Mouse (Mus musculus) T-cell, adult 2 months (primary cell): ENCODE results near the gene Dnaaf3.

ENCODE experiments used
- DNase-seq: peaks from one replicate; pipeline ENCODE4 v3.0.0; 2022; ENCODE audit warnings: low spot score

Gene Dnaaf3

DNA sequence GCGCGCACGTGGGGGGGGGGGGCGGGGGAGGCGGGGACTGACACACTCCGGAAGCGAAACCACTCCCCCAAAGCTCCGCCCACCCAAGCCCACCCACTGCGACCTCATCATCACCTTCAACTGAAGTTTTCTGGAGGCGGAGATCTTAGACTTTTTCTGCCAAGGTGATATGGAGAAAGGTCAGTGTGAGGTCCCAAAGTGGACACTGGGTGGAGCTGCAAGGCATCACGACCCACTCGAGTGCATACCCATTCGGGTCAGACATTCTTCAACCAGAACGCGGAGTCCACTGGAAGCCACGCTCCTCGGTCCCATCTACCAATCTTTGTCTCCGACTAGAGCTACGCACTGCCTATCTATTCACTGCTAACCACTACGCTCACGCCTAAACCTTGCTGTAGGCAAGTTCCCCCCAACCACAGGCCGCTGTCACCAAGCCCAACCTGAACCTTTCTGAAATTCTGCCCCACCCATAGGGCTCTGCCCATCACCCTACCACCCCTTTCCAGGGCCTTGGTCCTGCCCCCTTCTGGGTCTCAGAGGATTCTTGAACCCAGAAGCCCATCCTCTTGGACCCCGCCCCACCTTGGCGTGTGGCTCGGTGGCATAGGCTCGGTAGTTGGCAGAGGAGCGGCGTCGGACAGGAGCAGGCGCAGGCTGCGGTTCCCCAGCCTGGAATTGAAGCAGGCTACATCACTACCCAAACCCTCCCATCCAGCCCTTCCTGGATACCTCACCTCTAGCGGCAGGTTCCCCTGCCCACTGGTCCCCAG lies 10.8 kb downstream of the Dnaaf3 start:
- no peak for DNase-seq

DNA sequence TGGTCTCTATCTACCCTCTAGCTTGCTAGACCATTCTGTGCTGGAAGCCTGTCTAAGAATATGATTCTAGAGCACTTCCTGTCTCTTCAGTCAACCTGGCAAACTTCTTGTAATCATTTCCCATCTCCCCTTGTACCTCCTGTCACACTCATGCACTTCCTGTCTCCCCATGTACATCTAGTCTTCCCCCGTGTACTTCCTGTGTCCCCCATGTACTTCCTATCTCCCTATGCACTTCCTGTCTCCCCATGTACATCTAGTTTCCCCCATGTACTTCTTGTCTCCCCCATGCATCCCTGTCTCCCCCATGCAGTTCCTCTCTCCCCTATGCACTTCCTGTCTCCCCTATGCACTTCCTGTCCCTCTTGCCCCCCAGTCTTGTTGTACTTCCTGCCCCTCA lies 13.8 kb downstream of the Dnaaf3 start:
- peak; percentile 25 for DNase-seq

DNA sequence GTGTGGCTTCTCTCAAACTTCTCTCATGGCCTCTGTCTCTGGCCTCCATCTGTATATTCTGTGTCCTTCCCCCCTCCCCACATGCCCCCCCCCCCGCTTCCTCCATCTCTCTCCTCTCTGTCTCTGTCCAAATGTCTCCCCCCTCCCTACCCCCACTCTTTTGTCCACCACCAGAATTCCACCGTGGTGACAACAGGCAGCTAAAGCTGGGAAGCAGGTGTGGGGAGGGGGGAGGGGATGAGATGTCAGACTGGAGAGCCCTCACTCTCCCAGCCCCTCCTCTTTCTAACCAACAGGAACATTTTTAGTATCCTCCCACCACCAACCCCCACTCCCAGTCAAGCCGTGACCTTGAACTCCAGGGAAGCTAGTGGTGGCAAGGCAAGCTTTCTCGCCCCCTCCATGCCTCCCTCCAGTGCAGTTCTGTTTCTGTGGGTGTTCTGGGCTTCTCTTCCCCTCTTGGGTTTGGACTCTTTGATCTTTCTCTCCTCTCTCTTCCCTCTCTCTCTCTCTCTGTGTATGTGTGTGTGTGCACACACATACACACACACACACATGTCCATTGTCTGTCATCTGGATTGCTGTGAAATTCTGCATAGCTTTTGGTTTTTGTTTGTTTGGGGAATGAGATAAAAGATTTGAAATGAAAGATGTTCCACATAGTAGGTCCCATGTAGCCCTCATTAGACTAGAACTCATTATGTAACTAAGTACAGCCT lies 15.8 kb downstream of the Dnaaf3 start, which contains the start of gene Tnnt1:
Tnnt1 (minus strand) TSS at position 51 of the 719 bp plus-strand sequence.
- DNase-seq, result no peak

DNA sequence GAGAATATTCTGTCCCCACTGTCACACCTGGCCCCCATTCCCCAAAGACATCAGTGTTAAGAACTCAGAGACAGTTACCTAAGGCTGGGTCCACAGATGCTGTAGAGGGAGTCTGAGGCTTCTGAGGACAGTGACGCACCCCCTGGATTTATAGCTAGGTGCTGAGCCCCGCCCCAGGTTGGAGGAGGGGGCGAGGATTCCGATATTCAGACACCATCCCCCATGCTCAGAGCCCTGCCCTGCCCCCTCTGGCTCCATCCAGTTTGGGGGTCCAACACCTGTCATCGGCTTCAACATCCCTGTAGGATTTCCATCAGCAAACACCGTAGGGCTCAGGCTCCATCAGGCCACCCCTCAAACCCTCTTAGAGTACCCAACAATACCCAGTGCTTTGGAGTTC lies 16.4 kb downstream of the Dnaaf3 start:
- DNase-seq, result no peak

DNA sequence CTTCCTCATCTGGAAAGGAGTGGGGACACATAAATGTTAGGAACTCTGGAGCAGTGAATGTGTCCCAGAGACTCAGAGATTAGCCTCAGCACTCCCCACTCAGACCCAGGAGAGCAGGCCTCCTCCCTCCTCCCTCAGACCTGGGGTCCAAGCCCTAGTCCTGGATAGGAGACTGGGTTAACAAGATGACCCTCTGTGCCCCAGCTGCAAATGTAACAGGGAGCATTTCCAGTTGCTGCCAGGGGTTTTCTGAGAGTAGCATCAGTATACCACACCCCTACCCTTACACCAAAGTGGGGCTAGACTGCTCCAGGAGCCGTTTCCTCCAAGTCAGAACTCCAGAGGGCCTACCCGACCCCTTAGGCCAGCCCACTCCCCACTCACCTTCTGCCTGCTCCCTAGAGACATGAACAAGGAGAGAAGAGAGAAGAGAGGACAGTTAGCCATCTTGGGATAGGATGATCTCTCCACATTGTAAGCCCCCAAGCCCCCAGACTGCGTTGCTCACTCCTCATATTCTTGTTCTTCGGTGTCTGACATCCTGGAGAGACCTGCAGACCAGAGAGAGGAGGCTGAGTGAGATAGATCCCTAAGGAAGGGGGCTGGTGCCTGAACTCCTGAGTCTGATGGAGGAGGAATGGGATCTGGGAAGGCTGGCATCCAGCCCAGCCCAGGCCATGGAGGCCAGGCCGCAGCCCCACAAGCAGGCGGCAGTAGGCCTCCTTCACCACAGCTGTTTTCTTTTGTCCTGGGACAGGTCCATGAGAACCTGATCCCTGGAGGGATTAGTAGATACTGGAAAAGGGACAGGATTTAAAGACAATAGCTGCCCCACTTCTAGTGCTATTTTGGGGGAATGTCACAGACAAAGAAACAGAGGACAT lies 18.2 kb downstream of the Dnaaf3 start:
- DNase-seq, result no peak

DNA sequence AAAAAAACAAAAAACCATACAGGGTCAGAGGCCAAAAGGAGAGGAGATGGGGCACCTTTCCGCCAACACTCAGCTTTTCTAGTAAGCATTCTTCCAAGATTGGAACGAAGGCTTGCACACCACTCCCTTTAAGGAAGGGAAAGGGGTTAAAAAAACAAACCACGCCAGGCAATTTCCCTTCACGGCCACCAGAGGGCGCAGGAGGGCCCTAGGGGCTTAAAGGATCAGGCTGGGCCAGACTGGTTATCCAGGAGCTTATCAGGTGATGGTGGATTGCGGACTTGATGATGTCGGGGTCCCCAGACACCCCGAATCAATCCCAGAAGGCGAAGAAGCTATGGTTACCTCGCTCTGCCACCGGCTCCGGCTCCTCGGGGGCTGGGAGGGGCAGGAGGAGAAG lies 19.0 kb downstream of the Dnaaf3 start:
- DNase-seq, result peak; percentile 49

DNA sequence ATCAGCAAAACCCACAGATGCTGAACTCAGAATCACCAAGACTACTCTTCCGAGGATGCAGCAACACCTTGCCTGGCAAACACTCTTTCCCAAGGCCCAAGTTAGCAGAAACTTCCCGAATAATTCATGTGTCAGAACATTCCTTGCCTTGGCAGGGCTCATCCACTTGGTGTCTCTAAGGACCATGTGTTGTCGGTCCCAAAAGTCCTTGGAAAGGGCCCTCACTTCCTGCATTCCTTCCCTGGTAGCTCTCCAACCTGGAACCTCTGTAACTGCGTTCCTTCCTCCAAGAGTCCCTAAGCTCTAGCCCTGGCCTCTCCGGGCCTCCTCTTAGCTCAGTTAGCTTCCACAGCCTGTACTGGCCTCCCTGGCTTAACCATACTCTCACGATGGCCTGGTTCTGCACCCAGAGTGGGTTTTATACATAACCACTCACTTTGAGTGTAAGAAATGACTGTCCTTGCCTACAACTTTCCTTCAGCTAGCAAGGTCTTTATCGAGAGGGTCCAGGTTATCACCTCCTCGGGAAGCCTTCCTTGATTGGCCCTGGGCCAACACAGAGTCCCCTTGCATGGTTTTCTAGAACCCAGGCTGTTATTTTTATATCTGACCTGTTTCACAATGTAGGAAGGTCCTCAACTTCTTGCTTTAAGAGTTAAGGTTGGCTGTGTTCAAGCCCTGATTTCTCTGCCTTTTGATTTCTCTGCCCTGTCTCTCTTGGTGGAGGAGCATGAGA lies 20.6 kb downstream of the Dnaaf3 start:
- no peak for DNase-seq

DNA sequence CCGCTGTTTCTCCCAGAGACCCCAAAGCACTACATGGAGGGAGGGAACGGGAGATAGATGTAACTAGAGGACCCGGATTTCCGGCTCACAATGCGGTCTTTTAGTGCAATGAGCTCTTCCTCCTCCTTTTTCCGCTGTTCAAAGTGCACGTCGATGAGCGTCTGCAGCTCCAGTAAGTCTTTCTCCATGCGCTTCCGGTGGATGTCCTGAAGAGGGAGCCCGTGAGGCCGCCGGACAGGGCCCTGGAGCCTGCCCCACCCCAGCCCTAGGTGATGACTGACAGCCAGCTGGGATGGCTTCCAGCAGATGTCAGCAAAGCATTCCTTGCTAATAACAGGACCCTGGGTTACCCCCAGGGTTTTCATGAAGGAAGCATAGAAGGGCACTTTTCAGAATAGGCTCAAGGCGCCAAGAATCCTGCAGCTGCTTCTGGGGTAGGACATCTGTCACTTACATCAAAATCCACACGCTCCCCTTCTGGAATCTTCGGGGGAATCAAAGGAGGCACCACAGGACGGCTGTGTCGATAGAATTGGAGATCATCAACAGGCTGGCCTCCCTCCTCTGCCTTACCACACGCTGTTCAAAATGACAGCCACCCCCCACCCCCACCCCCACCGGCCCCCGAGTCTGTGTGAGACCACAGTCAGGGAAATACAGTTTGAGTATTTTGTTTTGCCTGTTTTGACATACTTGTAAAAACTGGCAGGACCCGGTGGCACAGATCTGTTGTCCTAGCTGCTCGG lies 22.2 kb downstream of the Dnaaf3 start:
- DNase-seq, result peak; percentile 78

DNA sequence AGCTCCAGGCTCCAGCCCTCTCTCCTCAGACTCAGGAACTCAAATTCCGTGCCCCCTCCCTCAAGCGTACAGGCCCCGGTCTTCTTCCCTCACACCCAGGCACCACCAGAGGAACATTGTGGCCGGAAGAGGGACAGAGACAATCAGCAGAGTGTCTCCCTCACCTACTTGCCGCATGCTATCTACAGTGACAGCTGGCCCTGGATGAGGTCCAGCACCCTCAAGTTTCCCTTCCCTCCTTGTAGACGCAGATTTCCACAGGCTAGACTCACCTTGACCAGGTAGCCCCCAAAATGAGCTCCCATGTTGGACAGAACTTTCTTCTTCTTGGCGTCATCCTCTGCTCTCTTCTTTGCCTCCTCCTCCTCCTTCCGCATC lies 23.5 kb downstream of the Dnaaf3 start:
- DNase-seq, result no peak

DNA sequence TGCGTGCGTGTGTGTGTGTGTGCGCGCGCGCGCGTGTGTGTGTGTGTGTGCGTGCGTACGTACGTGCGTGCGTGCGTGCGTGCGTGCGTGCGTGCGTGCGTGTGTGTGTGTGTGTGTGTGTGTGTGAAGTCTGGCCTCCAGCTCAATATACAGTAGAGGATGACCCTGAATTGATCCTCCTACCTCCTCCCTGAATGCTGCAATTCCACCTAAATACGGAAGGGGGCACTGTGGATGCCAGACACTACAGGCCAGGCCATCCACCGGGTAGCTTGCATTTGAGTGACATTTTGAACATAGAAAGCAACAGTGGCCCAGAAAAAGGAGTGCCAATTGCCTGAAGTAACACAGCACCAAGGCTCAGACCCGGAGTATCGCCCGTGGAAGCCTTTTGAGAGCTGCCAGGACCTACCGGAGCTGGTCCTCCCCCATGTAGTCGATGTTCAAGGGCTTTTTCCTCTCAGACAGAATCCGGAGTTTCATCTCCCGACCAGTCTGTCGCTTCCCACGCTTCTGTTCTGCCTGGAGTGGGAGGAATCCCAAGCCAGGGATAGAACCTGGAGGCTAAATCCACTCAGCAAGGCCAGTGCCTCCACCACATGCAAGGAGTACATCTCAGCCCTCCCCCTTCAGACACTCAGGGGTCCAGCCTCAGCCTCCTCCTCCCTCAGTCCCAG lies 24.1 kb downstream of the Dnaaf3 start:
- DNase-seq, result no peak

DNA sequence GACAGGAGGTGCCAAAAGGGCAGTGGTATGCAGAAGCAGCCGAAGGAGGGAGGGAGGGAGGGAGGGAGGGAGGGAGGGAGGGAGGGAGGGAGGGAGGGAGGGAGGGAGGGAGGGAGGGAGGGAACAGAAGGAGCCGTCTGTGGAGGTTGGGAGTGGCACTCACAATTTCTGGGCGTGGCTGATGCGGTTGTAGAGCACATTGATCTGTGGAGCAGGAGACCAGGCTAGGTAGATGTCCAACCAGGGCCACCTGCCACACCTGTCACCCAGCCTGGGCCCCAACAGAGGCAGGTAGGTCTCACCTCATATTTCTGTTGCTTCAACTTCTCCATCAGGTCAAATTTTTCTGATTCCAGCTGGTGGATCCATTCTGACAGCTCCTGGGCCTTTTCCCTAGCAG lies 25.0 kb downstream of the Dnaaf3 start:
- no peak for DNase-seq

DNA sequence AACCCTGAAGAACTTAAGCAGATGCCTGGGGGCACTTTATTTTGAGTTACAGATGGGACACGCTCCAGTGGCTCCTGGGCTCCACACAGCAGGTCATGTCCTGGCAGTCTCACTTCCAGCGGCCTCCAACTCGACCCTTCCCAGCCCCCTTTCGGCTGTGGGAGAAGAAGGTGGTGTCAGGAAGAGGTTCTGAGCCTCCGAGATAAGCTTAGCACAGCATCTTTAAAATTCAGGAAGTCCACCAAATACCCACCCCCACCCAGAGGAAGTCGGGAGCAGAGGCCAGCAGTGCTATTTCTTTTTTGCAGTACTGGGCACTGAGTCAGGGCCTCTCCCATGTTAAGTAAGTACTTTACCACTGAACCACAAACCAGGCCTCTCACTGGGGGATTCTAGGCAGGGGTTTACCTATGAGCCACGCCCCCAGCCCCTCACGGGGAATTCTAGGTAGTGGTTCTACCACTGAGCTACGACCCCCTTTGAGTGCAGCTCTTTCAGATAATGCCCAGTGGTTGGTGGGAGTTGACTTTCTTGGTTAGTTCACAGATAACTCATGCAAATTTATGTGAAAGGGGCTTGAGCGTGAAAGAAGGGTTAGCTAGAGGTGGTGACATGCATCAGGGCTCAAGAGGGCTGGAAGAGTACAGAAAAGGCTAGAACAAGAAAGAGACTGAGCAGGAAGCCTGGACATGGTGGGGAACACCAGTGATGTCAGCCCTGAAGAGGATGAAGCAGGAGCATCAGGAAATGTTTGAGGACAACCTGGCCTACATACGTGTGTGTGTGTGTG lies 27.4 kb downstream of the Dnaaf3 start:
- no peak for DNase-seq

DNA sequence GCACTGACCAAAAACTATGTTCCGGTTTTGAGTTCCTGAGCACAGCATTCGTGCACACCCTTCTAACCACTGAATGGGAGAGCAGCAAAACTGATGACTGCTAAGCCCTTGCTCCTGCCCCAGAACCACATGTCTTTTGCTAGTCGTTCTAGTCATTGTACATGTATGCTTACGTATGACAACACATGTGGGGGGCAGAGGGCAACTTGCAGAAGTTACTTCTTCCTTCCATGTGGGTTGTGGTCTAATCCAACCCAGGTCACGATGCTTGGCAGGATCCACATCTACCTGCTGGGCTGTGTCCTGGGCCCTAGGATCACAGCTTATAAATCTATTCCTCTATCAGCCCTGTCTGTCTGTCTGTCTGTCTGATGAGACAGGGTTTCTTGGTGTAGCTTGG lies 28.4 kb downstream of the Dnaaf3 start:
- no peak for DNase-seq

DNA sequence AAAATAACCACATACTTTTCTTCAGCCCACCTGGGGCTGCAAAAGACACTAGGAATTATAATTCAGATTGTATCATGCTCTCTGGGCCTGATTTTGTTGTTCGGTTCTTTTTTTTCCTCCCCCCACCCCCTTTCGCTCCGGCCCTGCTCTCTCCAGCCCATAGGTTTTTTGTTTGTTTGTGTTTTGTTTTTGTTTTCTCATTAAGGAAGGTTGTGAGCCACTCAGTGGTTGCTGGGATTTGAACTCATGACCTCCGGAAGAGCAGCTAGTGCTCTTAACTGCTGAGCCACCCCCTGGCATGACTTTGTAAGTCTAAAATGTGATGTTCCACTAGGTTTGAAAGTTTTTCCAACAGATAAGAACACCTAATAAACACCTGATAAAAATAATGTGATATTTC lies 29.2 kb downstream of the Dnaaf3 start:
- DNase-seq, result no peak

DNA sequence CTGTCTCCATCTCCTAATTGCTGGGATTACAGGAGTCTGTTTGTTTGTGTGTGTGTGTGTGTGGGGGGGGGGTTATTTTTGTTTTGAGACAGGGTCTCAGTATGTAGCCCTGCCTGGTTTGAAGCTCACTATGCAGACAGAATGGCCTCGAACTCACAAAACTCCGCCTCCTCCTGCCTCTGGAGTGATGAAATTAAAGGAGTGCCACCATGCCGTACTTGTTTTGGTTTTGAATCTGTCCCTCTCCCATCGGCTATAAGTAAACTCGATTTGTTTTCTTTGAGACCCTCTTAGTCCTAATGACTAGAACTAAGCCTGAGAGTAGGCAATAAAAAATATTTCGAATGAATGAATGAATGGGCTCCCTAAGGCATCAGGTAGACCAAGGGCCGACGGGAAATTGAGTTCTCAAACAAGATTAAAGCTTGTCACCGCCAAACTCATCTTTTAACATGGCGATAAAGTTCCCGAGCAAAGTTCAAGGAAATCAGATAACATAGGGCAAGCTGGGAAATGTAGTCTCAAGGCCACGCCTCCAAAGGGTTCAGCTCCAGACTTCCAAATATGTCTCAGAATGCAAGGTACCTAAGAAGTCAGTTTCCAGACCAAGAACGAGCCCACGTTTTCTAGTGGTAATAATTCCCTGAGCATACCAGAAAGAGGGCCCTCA lies 29.7 kb downstream of the Dnaaf3 start:
- DNase-seq, result peak; percentile 25

DNA sequence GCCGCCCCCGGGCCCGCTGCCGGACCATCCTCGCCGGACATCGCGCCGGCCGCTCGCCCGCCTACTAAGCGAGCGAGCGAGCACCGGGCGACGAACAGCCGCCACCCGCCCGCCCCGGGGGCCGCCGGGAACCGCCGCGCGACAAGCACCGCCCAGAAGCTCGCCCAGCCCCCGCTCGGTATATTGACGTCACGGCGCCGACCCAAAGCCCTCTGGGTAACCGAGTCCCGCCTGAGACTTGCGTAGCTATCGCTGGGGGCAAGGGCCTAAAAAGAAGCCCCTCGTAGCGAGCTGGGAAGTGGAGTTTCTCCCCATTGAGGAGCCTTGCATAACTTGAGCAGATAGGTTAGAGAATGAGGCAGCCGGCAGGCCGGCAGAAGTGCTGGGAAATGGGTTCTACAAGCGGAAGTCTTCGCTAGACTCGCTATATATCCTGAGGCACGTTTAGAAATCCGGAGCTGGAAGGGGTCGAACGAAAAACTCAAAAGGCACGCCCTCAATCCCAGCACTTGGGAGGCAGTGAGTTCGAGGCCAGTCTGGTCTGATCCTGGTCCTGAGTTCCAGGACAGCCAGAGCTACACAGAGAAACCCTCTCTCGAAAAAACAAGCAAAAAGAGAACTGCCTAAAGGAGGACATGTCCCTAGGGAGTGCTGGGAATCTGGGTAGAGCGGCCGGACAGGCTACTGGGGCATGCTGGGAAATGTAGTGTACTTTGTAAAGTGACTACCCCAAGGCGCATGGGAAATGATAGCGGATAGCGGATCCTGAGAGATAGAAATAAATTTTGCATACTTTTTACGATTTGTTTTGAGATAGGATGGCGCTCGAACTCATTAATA lies 30.5 kb downstream of the Dnaaf3 start, which contains the start of gene Ppp1r12c:
Ppp1r12c (minus strand) TSS at position 123 of the 840 bp plus-strand sequence.
- DNase-seq, result peak; percentile 91

DNA sequence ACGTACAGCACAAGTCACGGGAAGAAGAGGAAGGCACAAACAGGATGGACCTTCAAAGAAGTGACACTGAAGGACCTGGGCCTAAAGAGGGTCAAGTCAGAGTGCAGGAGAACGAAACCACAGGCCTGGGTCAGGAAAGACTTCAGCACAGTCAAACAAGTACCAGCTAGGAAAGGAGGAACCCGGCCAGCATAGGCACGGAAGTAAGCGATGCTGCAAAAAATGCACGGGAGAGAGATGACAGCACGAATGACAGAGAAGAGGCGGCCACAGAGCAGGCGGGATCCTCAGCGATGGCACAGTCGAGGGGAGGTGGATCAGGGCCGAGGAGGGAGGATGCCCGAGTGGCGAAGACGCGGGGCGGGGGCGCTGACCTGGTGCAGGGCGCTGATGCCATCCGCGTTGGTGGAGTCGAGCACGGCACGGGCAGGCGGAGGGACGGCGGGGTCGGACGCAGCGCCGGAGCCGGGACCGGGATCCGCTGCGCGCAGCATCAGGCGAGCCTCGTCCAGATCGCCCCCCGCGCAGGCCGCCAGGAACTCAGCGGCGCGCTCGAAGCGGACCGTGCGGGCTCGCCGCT lies 31.3 kb downstream of the Dnaaf3 start:
- peak; percentile 64 for DNase-seq

DNA sequence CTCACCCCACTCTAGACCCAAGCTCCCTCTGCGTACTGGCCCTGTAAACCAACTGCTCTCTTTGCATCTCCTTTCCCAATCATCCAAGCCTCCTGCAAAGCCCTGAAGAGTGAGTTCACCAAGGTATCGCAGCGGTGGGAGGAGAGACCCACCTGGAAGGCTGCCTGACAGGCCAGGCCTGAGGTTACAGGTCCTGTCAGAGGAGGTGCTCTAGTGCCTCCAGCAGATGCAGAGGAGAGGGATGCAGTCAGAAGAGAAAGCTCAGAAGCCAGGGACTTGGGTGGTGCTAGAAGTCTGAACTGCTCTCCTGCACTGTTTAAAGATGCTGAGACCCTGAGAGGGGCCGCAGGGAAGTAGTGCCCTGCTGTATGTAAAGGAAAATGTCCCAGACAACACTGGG lies 33.2 kb downstream of the Dnaaf3 start:
- DNase-seq, result no peak
